Mouse (Mus musculus): Measurements from ENCODE around the gene Heatr5b. TPM values are rescaled to one million over a fixed set of nuclear protein-coding genes. Genes with fewer than 3 reads are reported as not detected.
A peak's percentile ranks its signal among the peaks of the same experiment; 100 is the strongest.
"Not testable (repeated sequence)": the region's sequence is repeated elsewhere in the genome, so short reads cannot be mapped to it uniquely, and the experiment has no call there.

Gene Heatr5b
- polyA plus RNA-seq, 1 experiment from 2014 or later = 13.9 TPM

DNA sequence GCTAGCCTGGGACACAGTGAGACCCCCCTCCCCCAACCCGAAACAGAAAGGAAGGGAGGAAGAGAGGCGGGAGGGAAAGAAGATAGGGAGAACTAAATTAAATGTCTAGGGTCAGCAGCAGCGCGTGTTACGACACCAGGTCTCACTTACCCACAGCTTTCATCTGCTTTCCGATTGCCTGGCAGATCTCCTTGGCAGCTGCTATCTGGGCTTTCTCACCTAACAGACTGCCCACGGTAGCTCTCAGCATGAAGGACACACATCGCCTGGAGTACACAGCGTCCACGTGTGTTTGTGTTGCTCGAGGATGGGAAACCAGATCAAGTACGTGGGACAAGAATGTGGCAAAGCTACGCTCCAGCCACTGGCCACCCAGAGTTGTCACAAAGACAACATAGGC lies 10.8 kb downstream of the Heatr5b start:
- no peak for ATAC-seq
- H3K4me3 ChIP-seq (ENCODE audit: low read depth, low read length) = no peak overlapping the region
- no peaks in the 10 kb centered on the region for H3K9me3 ChIP-seq (replicated peaks; ENCODE audit: control insufficient read depth, low read length)
- H3K36me3 ChIP-seq (ENCODE audit: control insufficient read depth, insufficient read depth, low read length) = peaks cover 80% of the 10 kb centered on the region
- H3K27ac ChIP-seq (ENCODE audit: low read depth, low read length) = no peak overlapping the region
- WGBS = 93% methylated on average over 13 of the region's 13 CpGs
- DNase-seq (ENCODE audit: low spot score) = no peak
- H3K27me3 ChIP-seq (replicated peaks; ENCODE audit: control insufficient read depth, insufficient read depth, low read length) = no peaks in the 10 kb centered on the region
- no peak overlapping the region for H3K9ac ChIP-seq (ENCODE audit: low read length)
- H3K4me2 ChIP-seq (ENCODE audit: low read length) = no peak overlapping the region
- no peaks in the 10 kb centered on the region for H3K4me1 ChIP-seq (ENCODE audit: control insufficient read depth, insufficient read depth, low read length)

DNA sequence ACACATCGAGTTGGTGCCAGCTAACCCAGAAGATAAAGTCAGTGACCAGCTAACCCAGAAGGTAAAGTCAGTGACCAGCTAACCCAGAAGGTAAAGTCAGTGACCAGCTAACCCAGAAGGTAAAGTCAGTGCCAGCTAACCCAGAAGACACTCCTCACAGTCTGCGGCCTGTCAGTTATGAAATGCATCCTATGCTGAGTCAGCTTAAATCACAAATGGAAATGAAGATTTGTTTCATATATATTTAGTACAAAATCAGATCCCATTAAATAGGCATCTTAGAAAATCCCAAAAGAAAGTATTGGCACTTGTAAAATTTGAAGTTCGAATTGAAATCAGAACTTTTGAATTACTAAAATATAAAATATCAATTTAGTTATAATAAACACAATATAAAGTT lies 25.6 kb downstream of the Heatr5b start:
- 95% methylated on average over 3 of the region's 3 CpGs for WGBS
- DNase-seq (ENCODE audit: low spot score) (no peak), ATAC-seq (no peak)
- Histone ChIP-seq H3K36me3 (ENCODE audit: control insufficient read depth, insufficient read depth, low read length) (peaks cover 54% of the 10 kb centered on the region), H3K27me3 (replicated peaks; ENCODE audit: control insufficient read depth, insufficient read depth, low read length) (no peaks in the 10 kb centered on the region), H3K4me3 (ENCODE audit: low read depth, low read length) (no peak overlapping the region), H3K27ac (ENCODE audit: low read depth, low read length) (no peak overlapping the region), H3K4me1 (ENCODE audit: control insufficient read depth, insufficient read depth, low read length) (no peaks in the 10 kb centered on the region), H3K9ac (ENCODE audit: low read length) (no peak overlapping the region), H3K4me2 (ENCODE audit: low read length) (no peak overlapping the region), H3K9me3 (replicated peaks; ENCODE audit: control insufficient read depth, low read length) (no peaks in the 10 kb centered on the region)

DNA sequence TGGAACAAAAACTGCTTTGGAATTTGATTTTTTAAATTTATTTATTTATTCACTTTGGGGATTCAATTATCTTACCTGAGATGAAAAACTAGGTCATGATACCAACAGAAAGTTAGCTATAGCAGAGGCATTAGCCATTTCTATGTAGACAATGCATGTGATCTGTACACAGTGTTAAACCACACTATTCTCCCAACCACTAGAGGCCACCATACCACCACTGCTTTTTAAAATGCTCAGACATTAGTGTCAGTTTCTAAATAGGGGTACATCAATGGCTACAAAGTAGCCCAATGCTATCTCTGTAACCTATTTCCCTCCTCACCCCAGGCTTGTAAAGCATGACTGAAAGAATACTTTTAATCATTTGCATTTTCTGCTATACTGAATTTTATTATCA lies 26.1 kb downstream of the Heatr5b start:
- H3K9ac ChIP-seq (ENCODE audit: low read length) = no peak overlapping the region
- no peak overlapping the region for H3K4me2 ChIP-seq (ENCODE audit: low read length)
- no peak overlapping the region for H3K4me3 ChIP-seq (ENCODE audit: low read depth, low read length)
- DNase-seq (ENCODE audit: low spot score) (peak; percentile 52), ATAC-seq (peak; percentile 46; the same call in 1 of the 2 replicates)
- no peaks in the 10 kb centered on the region for H3K27me3 ChIP-seq (replicated peaks; ENCODE audit: control insufficient read depth, insufficient read depth, low read length)
- H3K9me3 ChIP-seq (replicated peaks; ENCODE audit: control insufficient read depth, low read length) = no peaks in the 10 kb centered on the region
- H3K4me1 ChIP-seq (ENCODE audit: control insufficient read depth, insufficient read depth, low read length) = no peaks in the 10 kb centered on the region
- no peak overlapping the region for H3K27ac ChIP-seq (ENCODE audit: low read depth, low read length)
- peaks cover 48% of the 10 kb centered on the region for H3K36me3 ChIP-seq (ENCODE audit: control insufficient read depth, insufficient read depth, low read length)

GRCm38 (mm10) chr17:78797222-78797621 lies 37.9 kb downstream of the Heatr5b start:
- peaks cover 78% of the 10 kb centered on the region for H3K36me3 ChIP-seq (ENCODE audit: control insufficient read depth, insufficient read depth, low read length)
- no peak overlapping the region for H3K4me2 ChIP-seq (ENCODE audit: low read length)
- ATAC-seq (no peak), DNase-seq (ENCODE audit: low spot score) (no peak)
- no peak overlapping the region for H3K27ac ChIP-seq (ENCODE audit: low read depth, low read length)
- H3K9me3 ChIP-seq (replicated peaks; ENCODE audit: control insufficient read depth, low read length) = no peaks in the 10 kb centered on the region
- H3K27me3 ChIP-seq (replicated peaks; ENCODE audit: control insufficient read depth, insufficient read depth, low read length) = no peaks in the 10 kb centered on the region
- H3K4me1 ChIP-seq (ENCODE audit: control insufficient read depth, insufficient read depth, low read length) = no peaks in the 10 kb centered on the region
- H3K9ac ChIP-seq (ENCODE audit: low read length) = no peak overlapping the region
- 86% methylated on average over 1 of the region's 1 CpGs for WGBS
- H3K4me3 ChIP-seq (ENCODE audit: low read depth, low read length) = no peak overlapping the region

GRCm38 (mm10) chr17:78794390-78794789 lies 40.8 kb downstream of the Heatr5b start:
- no peak overlapping the region for H3K4me3 ChIP-seq (ENCODE audit: low read depth, low read length)
- H3K27me3 ChIP-seq (replicated peaks; ENCODE audit: control insufficient read depth, insufficient read depth, low read length) = no peaks in the 10 kb centered on the region
- no peak overlapping the region for H3K27ac ChIP-seq (ENCODE audit: low read depth, low read length)
- H3K9me3 ChIP-seq (replicated peaks; ENCODE audit: control insufficient read depth, low read length) = no peaks in the 10 kb centered on the region
- H3K4me2 ChIP-seq (ENCODE audit: low read length) = no peak overlapping the region
- no peaks in the 10 kb centered on the region for H3K4me1 ChIP-seq (ENCODE audit: control insufficient read depth, insufficient read depth, low read length)
- H3K9ac ChIP-seq (ENCODE audit: low read length) = no peak overlapping the region
- ATAC-seq = no peak
- WGBS = 80% methylated on average over 5 of the region's 5 CpGs
- DNase-seq (ENCODE audit: low spot score) = no peak
- H3K36me3 ChIP-seq (ENCODE audit: control insufficient read depth, insufficient read depth, low read length) = peaks cover 76% of the 10 kb centered on the region

DNA sequence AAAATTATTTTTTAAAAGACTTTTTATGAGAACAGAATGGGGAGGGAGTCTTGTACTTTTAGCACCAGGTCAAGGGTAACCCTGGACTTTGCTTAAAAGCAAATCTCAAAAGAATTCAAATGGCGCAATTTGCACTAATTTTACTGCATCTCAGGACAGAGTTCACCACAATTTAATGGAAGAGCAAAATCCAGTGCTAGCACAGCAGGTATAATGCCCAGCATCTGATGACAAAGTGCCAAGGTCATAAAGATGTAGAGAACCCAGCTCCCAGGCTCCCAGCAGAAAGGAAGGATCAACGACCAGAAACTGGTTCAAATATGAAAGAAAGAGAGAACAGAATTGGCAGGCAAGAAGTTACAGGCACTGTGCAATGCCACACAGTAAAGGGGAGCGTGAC lies 43.0 kb downstream of the Heatr5b start:
- Histone ChIP-seq H3K27ac (ENCODE audit: low read depth, low read length) (no peak overlapping the region), H3K4me1 (ENCODE audit: control insufficient read depth, insufficient read depth, low read length) (no peaks in the 10 kb centered on the region), H3K9me3 (replicated peaks; ENCODE audit: control insufficient read depth, low read length) (no peaks in the 10 kb centered on the region), H3K36me3 (ENCODE audit: control insufficient read depth, insufficient read depth, low read length) (peaks cover 57% of the 10 kb centered on the region), H3K27me3 (replicated peaks; ENCODE audit: control insufficient read depth, insufficient read depth, low read length) (no peaks in the 10 kb centered on the region), H3K4me2 (ENCODE audit: low read length) (no peak overlapping the region), H3K4me3 (ENCODE audit: low read depth, low read length) (no peak overlapping the region), H3K9ac (ENCODE audit: low read length) (no peak overlapping the region)
- ATAC-seq = no peak
- DNase-seq (ENCODE audit: low spot score) = no peak
- WGBS = 84% methylated on average over 3 of the region's 3 CpGs

GRCm38 (mm10) chr17:78791690-78792070 lies 43.5 kb downstream of the Heatr5b start:
- WGBS = 93% methylated on average over 3 of the region's 3 CpGs
- Histone ChIP-seq H3K4me3 (ENCODE audit: low read depth, low read length) (no peak overlapping the region), H3K27ac (ENCODE audit: low read depth, low read length) (no peak overlapping the region), H3K4me2 (ENCODE audit: low read length) (no peak overlapping the region), H3K36me3 (ENCODE audit: control insufficient read depth, insufficient read depth, low read length) (peaks cover 54% of the 10 kb centered on the region), H3K9ac (ENCODE audit: low read length) (no peak overlapping the region), H3K27me3 (replicated peaks; ENCODE audit: control insufficient read depth, insufficient read depth, low read length) (no peaks in the 10 kb centered on the region), H3K9me3 (replicated peaks; ENCODE audit: control insufficient read depth, low read length) (no peaks in the 10 kb centered on the region), H3K4me1 (ENCODE audit: control insufficient read depth, insufficient read depth, low read length) (no peaks in the 10 kb centered on the region)
- DNase-seq (ENCODE audit: low spot score) (no peak), ATAC-seq (no peak)

GRCm38 (mm10) chr17:78791068-78791689 lies 44.0 kb downstream of the Heatr5b start:
- no peak overlapping the region for H3K9ac ChIP-seq (ENCODE audit: low read length)
- H3K4me3 ChIP-seq (ENCODE audit: low read depth, low read length) = no peak overlapping the region
- H3K9me3 ChIP-seq (replicated peaks; ENCODE audit: control insufficient read depth, low read length) = no peaks in the 10 kb centered on the region
- ATAC-seq = no peak
- DNase-seq (ENCODE audit: low spot score) = no peak
- no peaks in the 10 kb centered on the region for H3K4me1 ChIP-seq (ENCODE audit: control insufficient read depth, insufficient read depth, low read length)
- 76% methylated on average over 7 of the region's 7 CpGs for WGBS
- H3K4me2 ChIP-seq (ENCODE audit: low read length) = no peak overlapping the region
- H3K36me3 ChIP-seq (ENCODE audit: control insufficient read depth, insufficient read depth, low read length) = peaks cover 49% of the 10 kb centered on the region
- H3K27me3 ChIP-seq (replicated peaks; ENCODE audit: control insufficient read depth, insufficient read depth, low read length) = no peaks in the 10 kb centered on the region
- H3K27ac ChIP-seq (ENCODE audit: low read depth, low read length) = no peak overlapping the region

DNA sequence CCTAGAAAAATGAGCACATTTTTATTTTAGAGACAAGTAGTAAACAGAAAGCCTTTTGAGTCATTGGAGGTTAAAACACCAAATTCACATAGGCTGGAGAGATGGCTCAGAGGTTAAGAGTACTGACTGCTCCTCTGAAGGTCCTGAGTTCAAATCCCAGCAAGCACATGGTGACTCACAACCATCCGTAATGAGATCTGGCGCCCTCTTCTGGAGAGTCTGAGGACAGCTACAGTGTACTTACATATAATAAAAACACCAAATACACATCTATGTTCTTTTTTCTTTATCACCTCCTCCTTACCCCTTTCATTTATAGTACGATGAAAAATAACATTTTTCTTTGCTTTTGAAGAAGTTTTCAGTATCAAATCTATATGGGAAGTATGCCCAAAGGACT lies 46.9 kb downstream of the Heatr5b start:
- DNase-seq (ENCODE audit: low spot score); H3K9me3 ChIP-seq (replicated peaks; ENCODE audit: control insufficient read depth, low read length); ATAC-seq; H3K4me2 ChIP-seq (ENCODE audit: low read length); H3K9ac ChIP-seq (ENCODE audit: low read length); H3K4me1 ChIP-seq (ENCODE audit: control insufficient read depth, insufficient read depth, low read length); H3K27ac ChIP-seq (ENCODE audit: low read depth, low read length); H3K27me3 ChIP-seq (replicated peaks; ENCODE audit: control insufficient read depth, insufficient read depth, low read length); H3K4me3 ChIP-seq (ENCODE audit: low read depth, low read length): not testable (repeated sequence)
- 77% methylated on average over 3 of the region's 3 CpGs for WGBS
- H3K36me3 ChIP-seq (ENCODE audit: control insufficient read depth, insufficient read depth, low read length) = peaks cover 30% of the 10 kb centered on the region
